In genomic region chr6:88724313-88725195, GRCm38 (mm10) we compare ENCODE assay signal across 8 mouse cellular contexts. TPM values are rescaled to one million over a fixed set of nuclear protein-coding genes. Genes with fewer than 3 reads are reported as not detected.
DNase-seq lines count a peak whose midpoint lies in the region; ATAC-seq lines count a peak whose summit lies in the region.

Mgll (plus strand) TSS chr6:88724412.

- no peaks in the 10 kb centered on the region for H3K36me3 ChIP-seq in hindbrain, embryonic 12.5 days
- no peaks in the 10 kb centered on the region; the same call in 1 of the 2 replicates for H3K36me3 ChIP-seq in lung, embryonic 15.5 days

- peak within 1 kb of the TSS; percentile 56 for H3K4me3 ChIP-seq in hindbrain, embryonic 12.5 days
- H3K4me3 ChIP-seq in lung, embryonic 15.5 days, result peak within 1 kb of the TSS; percentile 79

- under 1% methylated on average over 103 of the region's 105 CpGs for WGBS in hindbrain, embryonic 12.5 days
- under 1% methylated on average over 104 of the region's 105 CpGs for WGBS in lung, embryonic 15.5 days

- H3K27ac ChIP-seq in hindbrain, embryonic 12.5 days, result no peak within 1 kb of the TSS
- H3K27ac ChIP-seq in lung, embryonic 15.5 days, result peak within 1 kb of the TSS; percentile 42

- peaks cover 39% of the 10 kb centered on the region for H3K27me3 ChIP-seq in hindbrain, embryonic 12.5 days
- 0 out of 2 replicates have a peak, but pooled peaks cover 3% of the 10 kb centered on the region for H3K27me3 ChIP-seq in lung, embryonic 15.5 days

- peak within 1 kb of the TSS; percentile 83 for H3K4me2 ChIP-seq in hindbrain, embryonic 12.5 days (replicated peaks)
- peak within 1 kb of the TSS; percentile 83 for H3K4me2 ChIP-seq in lung, embryonic 15.5 days

- H3K9ac ChIP-seq in hindbrain, embryonic 12.5 days, result peak within 1 kb of the TSS; percentile 68
- peak within 1 kb of the TSS; percentile 67 for H3K9ac ChIP-seq in lung, embryonic 15.5 days

- DNase-seq in ZHBTc4 (ENCODE audit: low read depth, low spot score), result peak; percentile 81
- peak; percentile 85 to 90 for DNase-seq in cerebellum, postnatal 25 days
- peak; percentile 58 to 64 for DNase-seq in frontal cortex, postnatal 25 days (ENCODE audit: low spot score in 2 of 2)
- peak; percentile 65 for DNase-seq in layer of hippocampus, adult 9-11 months
- DNase-seq in retina, embryonic 14.5 days (ENCODE audit: low spot score), result peak; percentile 73
- peak; percentile 66 to 78 for DNase-seq in thymus, postnatal 36 days

- H3K9me3 ChIP-seq in hindbrain, embryonic 12.5 days (replicated peaks), result no peaks in the 10 kb centered on the region
- no peaks in the 10 kb centered on the region for H3K9me3 ChIP-seq in lung, embryonic 15.5 days

- peak; percentile 87 for ATAC-seq in hindbrain, embryonic 12.5 days (ENCODE audit: low FRiP score)
- ATAC-seq in lung, embryonic 15.5 days (ENCODE audit: borderline replicate concordance, extremely low read depth, low FRiP score, low TSS enrichment), result peak; percentile 85

- peaks cover 7% of the 10 kb centered on the region; the same call in 1 of the 2 replicates for H3K4me1 ChIP-seq in hindbrain, embryonic 12.5 days
- peaks cover 38% of the 10 kb centered on the region for H3K4me1 ChIP-seq in lung, embryonic 15.5 days

RNA-seq across cellular contexts. Expression of gene Mgll, which starts in this region (rescaled TPM):
- polyA plus RNA-seq in hindbrain, embryonic 12.5 days (2016; fragmentation: Nextera tagmentation; extraction: Ambion mirVana), result 6.5 and 9.7 TPM in 2 replicates
- 75.8 and 76.7 TPM in 2 replicates for polyA plus RNA-seq in lung, embryonic 15.5 days (2015; fragmentation: Nextera tagmentation; extraction: Ambion mirVana)
